Mouse (Mus musculus) lung, embryonic 14.5 days (tissue): ENCODE data around the gene Xylt1. TPM values are rescaled to one million over a fixed set of nuclear protein-coding genes. Genes with fewer than 3 reads are reported as not detected.
A peak's percentile ranks its signal among the peaks of the same experiment; 100 is the strongest.

Experiments
- ATAC-seq: fragments of 200-750 bp; cut with Nextera tagmentation; 2 replicates; pipeline ENCODE4 v1.8.0; 2017; ENCODE audit warnings: mild to moderate bottlenecking, moderate TSS enrichment, moderate library complexity; ENCODE audit not compliant: insufficient read depth
- DNase-seq: peaks from one replicate; pipeline ENCODE4 v3.0.0-alpha.2; 2015
- H3K27ac ChIP-seq: fragments of 300-500 bp; sonication (generic); 2 replicates; pipeline ENCODE4 v1.5.1; 2014; ENCODE audit warnings: low read depth, mild to moderate bottlenecking, moderate library complexity
- H3K27me3 ChIP-seq: fragments of 300-500 bp; sonication (generic); 2 replicates; pipeline ENCODE4 v1.6.1; 2014; ENCODE audit warnings: low read length, control low read depth; ENCODE audit not compliant: insufficient read depth
- H3K36me3 ChIP-seq: fragments of 300-500 bp; sonication (generic); 2 replicates; pipeline ENCODE4 v1.6.1; 2014; ENCODE audit warnings: control low read depth; ENCODE audit not compliant: insufficient read depth
- H3K4me1 ChIP-seq: fragments of 300-500 bp; sonication (generic); 2 replicates; pipeline ENCODE4 v1.6.1; 2014; ENCODE audit warnings: antibody characterized with exemption, control low read depth; ENCODE audit not compliant: insufficient read depth
- H3K4me2 ChIP-seq: fragments of 300-500 bp; sonication (generic); 2 replicates; pipeline ENCODE4 v1.6.1; 2014; ENCODE audit warnings: mild to moderate bottlenecking
- H3K4me3 ChIP-seq: fragments of 300-500 bp; sonication (generic); 2 replicates; pipeline ENCODE4 v1.5.1; 2014; ENCODE audit warnings: low read depth, low read length
- H3K9ac ChIP-seq: fragments of 300-500 bp; sonication (generic); 2 replicates; pipeline ENCODE4 v1.6.1; 2014
- H3K9me3 ChIP-seq: fragments of 300-500 bp; sonication (generic); 2 replicates; pipeline ENCODE4 v1.6.1; 2016; ENCODE audit warnings: low read depth, low read length, control low read depth
- CTCF ChIP-seq: IDR thresholded peaks from 2 replicates; pipeline ENCODE4 v1.5.1; 2016; ENCODE audit warnings: antibody characterized with exemption, low read depth
- WGBS: fragments of 180-500 bp; shearing (Covaris S2); extraction: QIAGEN DNeasy Blood & Tissue Kit; methylation state at CpG from one replicate; pipeline ENCODE4 v1.1.7; 2014; 5-methylcytosine and 5-hydroxymethylcytosine counted together
- polyA plus RNA-seq: library from polyadenylated mRNA; unstranded; fragments of >200 nt; fragmentation: Nextera tagmentation; extraction: Ambion mirVana; gene quantifications from 2 replicates; pipeline ENCODE4 v1.2.1, GENCODE M21; 2014

The Xylt1 gene
- polyA plus RNA-seq, 1 experiment from 2014 or later: 1.0 TPM

- H3K4me1 ChIP-seq: no peaks in the 10 kb centered on the region
- no peaks in the 10 kb centered on the region for H3K27me3 ChIP-seq
- H3K36me3 ChIP-seq: no peaks in the 10 kb centered on the region
- TF ChIP-seq CTCF: peak; percentile 55
- H3K4me3 ChIP-seq: no peak overlapping the region
- no peak overlapping the region for H3K27ac ChIP-seq
- WGBS: 83% methylated on average over 4 of the region's 4 CpGs
- H3K4me2 ChIP-seq: no peak overlapping the region
- no peaks in the 10 kb centered on the region for H3K9me3 ChIP-seq
- ATAC-seq (peak; percentile 52; the same call in 1 of the 2 replicates), DNase-seq (peak; percentile 2)
- H3K9ac ChIP-seq: no peak overlapping the region
These were observed 314.8 kb downstream of the Xylt1 start for GRCm38 (mm10) chr7:117695612-117696011.

GRCm38 (mm10) chr7:117697681-117698080 is 316.9 kb downstream of the Xylt1 start:
- DNase-seq (no peak), ATAC-seq (no peak)
- Histone ChIP-seq H3K4me2 (no peak overlapping the region), H3K4me3 (no peak overlapping the region), H3K9ac (no peak overlapping the region), H3K36me3 (no peaks in the 10 kb centered on the region), H3K4me1 (no peaks in the 10 kb centered on the region), H3K27ac (no peak overlapping the region), H3K27me3 (no peaks in the 10 kb centered on the region), H3K9me3 (no peaks in the 10 kb centered on the region)
- TF ChIP-seq CTCF: no peak
- 90% methylated on average over 4 of the region's 4 CpGs for WGBS

- no peaks in the 10 kb centered on the region for H3K4me1 ChIP-seq
- no peak for ATAC-seq
- no peak overlapping the region for H3K4me2 ChIP-seq
- H3K27ac ChIP-seq: no peak overlapping the region
- H3K27me3 ChIP-seq: no peaks in the 10 kb centered on the region
- WGBS: 78% methylated on average over 1 of the region's 1 CpGs
- DNase-seq: no peak
- no peak for TF ChIP-seq CTCF
- H3K9ac ChIP-seq: no peak overlapping the region
- H3K9me3 ChIP-seq: no peaks in the 10 kb centered on the region
- H3K4me3 ChIP-seq: no peak overlapping the region
- H3K36me3 ChIP-seq: no peaks in the 10 kb centered on the region
These were observed 317.9 kb downstream of the Xylt1 start for GRCm38 (mm10) chr7:117698551-117699114.

- H3K36me3 ChIP-seq: no peaks in the 10 kb centered on the region
- H3K4me1 ChIP-seq: no peaks in the 10 kb centered on the region
- no peak overlapping the region for H3K4me3 ChIP-seq
- no peak overlapping the region for H3K9ac ChIP-seq
- ATAC-seq (no peak), DNase-seq (peak; percentile 27)
- no peak overlapping the region for H3K27ac ChIP-seq
- no peaks in the 10 kb centered on the region for H3K27me3 ChIP-seq
- H3K4me2 ChIP-seq: no peak overlapping the region
- 59% methylated on average over 4 of the region's 4 CpGs for WGBS
- TF ChIP-seq CTCF: no peak
- no peaks in the 10 kb centered on the region for H3K9me3 ChIP-seq
These were observed 318.7 kb downstream of the Xylt1 start for GRCm38 (mm10) chr7:117699343-117699985.

GRCm38 (mm10) chr7:117700066-117700465 is 319.3 kb downstream of the Xylt1 start:
- Histone ChIP-seq H3K9me3 (no peaks in the 10 kb centered on the region), H3K4me2 (no peak overlapping the region), H3K9ac (no peak overlapping the region), H3K27me3 (no peaks in the 10 kb centered on the region), H3K4me3 (no peak overlapping the region), H3K27ac (no peak overlapping the region), H3K36me3 (no peaks in the 10 kb centered on the region), H3K4me1 (no peaks in the 10 kb centered on the region)
- DNase-seq (peak; percentile 2), ATAC-seq (no peak)
- 61% methylated on average over 6 of the region's 6 CpGs for WGBS
- TF ChIP-seq CTCF: no peak

GRCm38 (mm10) chr7:117709901-117710607 is 329.3 kb downstream of the Xylt1 start:
- ATAC-seq: no peak

GRCm38 (mm10) chr7:117716876-117717408 is 336.2 kb downstream of the Xylt1 start:
- Histone ChIP-seq H3K36me3 (no peaks in the 10 kb centered on the region), H3K4me2 (no peak overlapping the region), H3K9me3 (no peaks in the 10 kb centered on the region), H3K9ac (no peak overlapping the region), H3K27ac (no peak overlapping the region), H3K4me3 (no peak overlapping the region), H3K27me3 (no peaks in the 10 kb centered on the region), H3K4me1 (no peaks in the 10 kb centered on the region)
- TF ChIP-seq CTCF: no peak
- WGBS: 83% methylated on average over 5 of the region's 5 CpGs
- no peak for DNase-seq
- no peak for ATAC-seq

More at GRCm38 (mm10) chr7:117709901-117710607, 329.3 kb downstream of the Xylt1 start:
- Histone ChIP-seq H3K27ac (no peak overlapping the region), H3K4me2 (no peak overlapping the region), H3K9ac (no peak overlapping the region), H3K27me3 (no peaks in the 10 kb centered on the region), H3K36me3 (no peaks in the 10 kb centered on the region), H3K9me3 (no peaks in the 10 kb centered on the region), H3K4me3 (no peak overlapping the region), H3K4me1 (no peaks in the 10 kb centered on the region)
- peak; percentile 26; the same call in 1 of the 2 replicates for TF ChIP-seq CTCF
- DNase-seq: peak; percentile 12
- 42% methylated on average over 10 of the region's 10 CpGs for WGBS
